Mouse (Mus musculus): ENCODE results near the gene Map3k1. TPM values are rescaled to one million over a fixed set of nuclear protein-coding genes. Genes with fewer than 3 reads are reported as not detected.

Map3k1 gene
- polyA plus RNA-seq, 2 experiments, result 5.9 to 13.3 TPM

GRCm38 (mm10) chr13:111777865-111778264 is 30.9 kb downstream of the Map3k1 start:
- DNase-seq (ENCODE audit: low read depth in 3 of 3, low spot score in 3 of 3) (peak in 2 of 3 experiments; percentile 37 to 42), ATAC-seq (ENCODE audit: insufficient read depth) (peak; percentile 80)
- WGBS (ENCODE audit: insufficient replicate concordance), result 25% methylated on average over 10 of the region's 10 CpGs
- TF ChIP-seq CTCF (IDR thresholded peaks at IDR 0.05; ENCODE audit: low read depth), result no peak
- no peak; the same call in 1 of the 2 replicates for TF ChIP-seq EP300 (IDR thresholded peaks at IDR 0.05; ENCODE audit: low read depth)
- Histone ChIP-seq H3K36me3 (replicated peaks; ENCODE audit: control insufficient read depth, insufficient read depth, low read depth) (peaks cover 22% of the 10 kb centered on the region), H3K9ac (replicated peaks) (no peak overlapping the region), H3K4me1 (replicated peaks; ENCODE audit: control insufficient read depth in 2 of 2, insufficient read depth in 2 of 2, low read length in 1 of 2) (peaks cover 19 to 21% of the 10 kb centered on the region in 2 experiments), H3K27me3 (ENCODE audit: control insufficient read depth, insufficient read depth, low read length) (no peaks in the 10 kb centered on the region), H3K27ac (no peak overlapping the region), H3K4me3 (ENCODE audit: insufficient read depth in 1 of 2, low read depth in 2 of 2, low read length in 2 of 2) (no peak overlapping the region), H3K4me2 (ENCODE audit: low read depth) (peak overlapping the region; percentile 14), H3K9me3 (ENCODE audit: control insufficient read depth, low read length) (no peaks in the 10 kb centered on the region)

DNA sequence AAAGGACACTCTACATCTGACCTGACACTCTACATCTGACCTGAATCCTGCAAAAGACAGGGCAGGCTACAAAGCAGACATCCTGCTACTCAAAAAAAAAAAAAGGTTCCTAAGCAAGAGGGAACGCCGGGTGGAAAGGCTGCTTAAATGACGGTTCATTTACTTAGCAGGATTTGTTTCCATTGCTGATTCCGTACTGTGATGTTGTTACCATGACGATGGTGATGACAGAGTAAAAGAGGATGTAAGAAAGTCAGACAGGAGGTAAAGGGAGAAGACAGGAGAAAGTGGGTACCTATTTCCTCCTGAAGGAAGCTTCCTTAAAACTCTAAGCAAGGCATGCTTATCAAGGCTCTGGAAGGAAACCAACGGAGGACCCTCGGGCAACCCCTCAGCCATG is 31.6 kb downstream of the Map3k1 start:
- TF ChIP-seq EP300 (IDR thresholded peaks at IDR 0.05; ENCODE audit: low read depth) (no peak), CTCF (IDR thresholded peaks at IDR 0.05; ENCODE audit: low read depth) (no peak)
- DNase-seq (ENCODE audit: low read depth in 3 of 3, low spot score in 3 of 3) (no peak), ATAC-seq (ENCODE audit: insufficient read depth) (no peak)
- 67% methylated on average over 7 of the region's 7 CpGs for WGBS (ENCODE audit: insufficient replicate concordance)
- Histone ChIP-seq H3K4me2 (ENCODE audit: low read depth) (no peak overlapping the region), H3K4me3 (ENCODE audit: insufficient read depth in 1 of 2, low read depth in 2 of 2, low read length in 2 of 2) (no peak overlapping the region), H3K36me3 (replicated peaks; ENCODE audit: control insufficient read depth, insufficient read depth, low read depth) (peaks cover 29% of the 10 kb centered on the region), H3K27me3 (ENCODE audit: control insufficient read depth, insufficient read depth, low read length) (no peaks in the 10 kb centered on the region), H3K4me1 (replicated peaks; ENCODE audit: control insufficient read depth in 2 of 2, insufficient read depth in 2 of 2, low read length in 1 of 2) (peaks cover 19 to 21% of the 10 kb centered on the region in 2 experiments), H3K9me3 (ENCODE audit: control insufficient read depth, low read length) (no peaks in the 10 kb centered on the region), H3K27ac (no peak overlapping the region), H3K9ac (replicated peaks) (no peak overlapping the region)

DNA sequence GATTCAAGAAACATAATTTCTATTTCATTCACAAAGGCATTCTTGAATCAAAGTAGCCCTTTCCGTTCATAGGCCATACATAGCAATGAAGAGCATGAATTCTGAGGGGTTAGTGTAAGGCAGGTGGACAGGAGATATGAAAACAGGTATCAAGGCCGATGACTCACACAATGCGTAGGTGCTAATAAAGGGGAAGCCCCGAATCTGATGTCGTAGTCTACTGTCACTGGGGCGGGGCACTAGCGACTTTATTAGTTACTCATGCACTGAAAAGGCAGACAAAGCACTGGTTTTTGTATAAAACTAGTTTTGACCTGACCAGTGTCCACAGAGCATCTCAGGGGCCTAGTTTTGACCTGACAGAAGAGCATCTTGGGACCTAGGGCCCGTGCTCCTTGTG is 36.7 kb downstream of the Map3k1 start:
- no peaks in the 10 kb centered on the region for H3K4me1 ChIP-seq (replicated peaks; ENCODE audit: control insufficient read depth in 2 of 2, insufficient read depth in 2 of 2, low read length in 1 of 2)
- H3K36me3 ChIP-seq (replicated peaks; ENCODE audit: control insufficient read depth, insufficient read depth, low read depth), result peaks cover 66% of the 10 kb centered on the region
- no peak overlapping the region for H3K4me3 ChIP-seq (ENCODE audit: insufficient read depth in 1 of 2, low read depth in 2 of 2, low read length in 2 of 2)
- WGBS (ENCODE audit: insufficient replicate concordance), result 91% methylated on average over 8 of the region's 8 CpGs
- no peaks in the 10 kb centered on the region for H3K9me3 ChIP-seq (ENCODE audit: control insufficient read depth, low read length)
- H3K27ac ChIP-seq, result no peak overlapping the region
- ATAC-seq (ENCODE audit: insufficient read depth), result no peak
- TF ChIP-seq EP300 (IDR thresholded peaks at IDR 0.05; ENCODE audit: low read depth) (no peak), CTCF (IDR thresholded peaks at IDR 0.05; ENCODE audit: low read depth) (no peak)
- H3K27me3 ChIP-seq (ENCODE audit: control insufficient read depth, insufficient read depth, low read length), result no peaks in the 10 kb centered on the region
- no peak overlapping the region for H3K9ac ChIP-seq (replicated peaks)
- H3K4me2 ChIP-seq (ENCODE audit: low read depth), result no peak overlapping the region
- no peak for DNase-seq (ENCODE audit: low read depth in 3 of 3, low spot score in 3 of 3)

GRCm38 (mm10) chr13:111771232-111771631 is 37.6 kb downstream of the Map3k1 start:
- no peak overlapping the region for H3K4me3 ChIP-seq (ENCODE audit: insufficient read depth in 1 of 2, low read depth in 2 of 2, low read length in 2 of 2)
- no peak overlapping the region for H3K4me2 ChIP-seq (ENCODE audit: low read depth)
- TF ChIP-seq CTCF (IDR thresholded peaks at IDR 0.05; ENCODE audit: low read depth) (peak; percentile 83), EP300 (IDR thresholded peaks at IDR 0.05; ENCODE audit: low read depth) (no peak)
- H3K27me3 ChIP-seq (ENCODE audit: control insufficient read depth, insufficient read depth, low read length), result no peaks in the 10 kb centered on the region
- H3K9me3 ChIP-seq (ENCODE audit: control insufficient read depth, low read length), result no peaks in the 10 kb centered on the region
- WGBS (ENCODE audit: insufficient replicate concordance), result 55% methylated on average over 7 of the region's 7 CpGs
- H3K4me1 ChIP-seq (replicated peaks; ENCODE audit: control insufficient read depth in 2 of 2, insufficient read depth in 2 of 2, low read length in 1 of 2), result no peaks in the 10 kb centered on the region
- DNase-seq (ENCODE audit: low read depth in 3 of 3, low spot score in 3 of 3), result no peak
- H3K36me3 ChIP-seq (replicated peaks; ENCODE audit: control insufficient read depth, insufficient read depth, low read depth), result peaks cover 75% of the 10 kb centered on the region
- H3K27ac ChIP-seq, result no peak overlapping the region
- no peak overlapping the region for H3K9ac ChIP-seq (replicated peaks)
- peak; percentile 57; the same call in 1 of the 2 replicates for ATAC-seq (ENCODE audit: insufficient read depth)

GRCm38 (mm10) chr13:111770776-111771175 is 38.0 kb downstream of the Map3k1 start:
- Histone ChIP-seq H3K4me1 (replicated peaks; ENCODE audit: control insufficient read depth in 2 of 2, insufficient read depth in 2 of 2, low read length in 1 of 2) (no peaks in the 10 kb centered on the region), H3K36me3 (replicated peaks; ENCODE audit: control insufficient read depth, insufficient read depth, low read depth) (peaks cover 79% of the 10 kb centered on the region), H3K9me3 (ENCODE audit: control insufficient read depth, low read length) (no peaks in the 10 kb centered on the region), H3K27ac (no peak overlapping the region), H3K27me3 (ENCODE audit: control insufficient read depth, insufficient read depth, low read length) (no peaks in the 10 kb centered on the region), H3K4me2 (ENCODE audit: low read depth) (no peak overlapping the region), H3K4me3 (ENCODE audit: insufficient read depth in 1 of 2, low read depth in 2 of 2, low read length in 2 of 2) (no peak overlapping the region), H3K9ac (replicated peaks) (no peak overlapping the region)
- ATAC-seq (ENCODE audit: insufficient read depth) (0 out of 2 replicates have a peak, but pooled peaks have one; percentile 29), DNase-seq (ENCODE audit: low read depth in 3 of 3, low spot score in 3 of 3) (no peak)
- 88% methylated on average over 9 of the region's 9 CpGs for WGBS (ENCODE audit: insufficient replicate concordance)
- TF ChIP-seq CTCF (IDR thresholded peaks at IDR 0.05; ENCODE audit: low read depth), result no peak
- no peak for TF ChIP-seq EP300 (IDR thresholded peaks at IDR 0.05; ENCODE audit: low read depth)

All from liver, embryonic 14.5 days (tissue).